Mouse (Mus musculus): ENCODE measurements around the gene Gm11060.

DNA sequence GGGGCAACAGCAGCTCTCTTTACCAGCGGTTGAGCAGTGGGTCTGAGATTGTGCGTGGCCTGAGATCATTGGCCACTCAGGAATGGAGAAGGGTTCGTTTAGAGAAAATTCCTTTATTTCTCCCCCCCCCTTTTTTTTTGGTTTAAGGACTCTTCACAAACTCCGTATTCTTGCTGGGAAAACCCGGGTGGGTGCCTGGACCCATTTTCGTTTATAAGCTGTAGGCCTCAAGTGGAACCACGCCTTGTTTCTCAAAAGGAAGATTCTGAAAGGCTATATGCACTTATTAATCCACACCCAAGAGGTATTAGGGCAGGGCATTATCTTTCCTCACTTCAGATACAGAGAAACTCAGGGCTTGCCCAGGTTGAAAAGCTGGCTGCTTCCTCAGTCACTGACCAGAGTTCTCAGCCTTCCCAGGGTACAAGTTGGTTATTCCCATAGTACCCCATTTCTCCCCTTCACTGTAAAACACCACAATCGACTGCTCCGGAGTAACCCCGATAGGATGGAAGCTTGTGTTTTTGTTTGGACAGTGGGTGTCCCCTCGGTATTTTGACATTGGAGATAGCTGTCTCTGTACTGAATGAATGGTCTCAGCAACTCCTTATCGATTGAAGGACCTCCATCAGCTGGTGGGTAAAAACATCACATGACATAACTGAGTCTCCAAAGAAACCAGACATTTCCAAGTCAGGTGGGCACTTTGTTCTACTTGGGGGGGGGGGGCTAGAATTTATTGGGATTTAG is 39.4 kb downstream of the Gm11060 start:
- TF ChIP-seq CTCF (IDR thresholded peaks at IDR 0.05; ENCODE audit: low read depth, low read length) = no peak
- no peak for TF ChIP-seq GATA2 (IDR thresholded peaks at IDR 0.05; ENCODE audit: borderline replicate concordance, low read depth, low read length)
- TF ChIP-seq GATA1 (IDR thresholded peaks at IDR 0.05; ENCODE audit: borderline replicate concordance, low read length) = no peak
- TF ChIP-seq POLR2AphosphoS5 (IDR thresholded peaks at IDR 0.05; ENCODE audit: insufficient replicate concordance, low read depth, low read length) = no peak
- no peak for TF ChIP-seq TAL1 (conservative IDR thresholded peaks at IDR 0.05; ENCODE audit: low read depth, low read length)
